Mouse (Mus musculus): Measurements from ENCODE around the gene Gpd1. TPM values are rescaled to one million over a fixed set of nuclear protein-coding genes. Genes with fewer than 3 reads are reported as not detected.

The Gpd1 gene
- 0.74 and 0.87 TPM in 2 replicates for polyA plus RNA-seq (2016; fragmentation: Nextera tagmentation; extraction: Ambion mirVana)

- no peaks in the 10 kb centered on the region for H3K9me3 ChIP-seq
- H3K4me3 ChIP-seq = no peak within 1 kb of the TSS; the same call in 1 of the 2 replicates
- 0 out of 2 replicates have a peak, but pooled peaks cover 7% of the 10 kb centered on the region for H3K27me3 ChIP-seq (ENCODE audit: insufficient read depth, poor library complexity, severe bottlenecking)
- 71% methylated on average over 26 of the region's 26 CpGs for WGBS
- peaks cover 68% of the 10 kb centered on the region for H3K36me3 ChIP-seq
- H3K27ac ChIP-seq = no peak within 1 kb of the TSS
- DNase-seq (ENCODE audit: low spot score) = no peak
- H3K4me1 ChIP-seq = peaks cover 46% of the 10 kb centered on the region
Measured at GRCm38 (mm10) chr15:99717386-99718334, at the start of gene Gpd1. Gpd1 (plus strand) TSS chr15:99717515.

GRCm38 (mm10) chr15:99667544-99667943, 49.8 kb upstream of the Gpd1 start:
- H3K27me3 ChIP-seq (ENCODE audit: insufficient read depth, poor library complexity, severe bottlenecking) = peaks cover 72% of the 10 kb centered on the region

GRCm38 (mm10) chr15:99668881-99669280, 48.4 kb upstream of the Gpd1 start:
- 2% methylated on average over 12 of the region's 12 CpGs for WGBS
- no peaks in the 10 kb centered on the region for H3K9me3 ChIP-seq
- H3K27ac ChIP-seq = no peak overlapping the region
- peak; percentile 84 for DNase-seq (ENCODE audit: low spot score)
- peaks cover 86% of the 10 kb centered on the region for H3K27me3 ChIP-seq (ENCODE audit: insufficient read depth, poor library complexity, severe bottlenecking)
- H3K4me3 ChIP-seq = peak overlapping the region; percentile 16; the same call in 1 of the 2 replicates
- H3K4me1 ChIP-seq = peaks cover 59% of the 10 kb centered on the region
- no peaks in the 10 kb centered on the region for H3K36me3 ChIP-seq

More at GRCm38 (mm10) chr15:99667544-99667943, 49.8 kb upstream of the Gpd1 start:
- Histone ChIP-seq H3K27ac (no peak overlapping the region), H3K36me3 (no peaks in the 10 kb centered on the region), H3K9me3 (no peaks in the 10 kb centered on the region), H3K4me1 (peaks cover 66% of the 10 kb centered on the region), H3K4me3 (no peak overlapping the region)
- WGBS = 96% methylated on average over 2 of the region's 2 CpGs
- DNase-seq (ENCODE audit: low spot score) = no peak

- H3K9me3 ChIP-seq = no peaks in the 10 kb centered on the region
- H3K27ac ChIP-seq = no peak overlapping the region
- H3K4me1 ChIP-seq = peaks cover 54% of the 10 kb centered on the region
- H3K36me3 ChIP-seq = no peaks in the 10 kb centered on the region
- no peak for DNase-seq (ENCODE audit: low spot score)
- H3K27me3 ChIP-seq (ENCODE audit: insufficient read depth, poor library complexity, severe bottlenecking) = peaks cover 91% of the 10 kb centered on the region
- WGBS = 0% methylated on average over 1 of the region's 1 CpGs
- H3K4me3 ChIP-seq = no peak overlapping the region
Measured at GRCm38 (mm10) chr15:99669392-99669791, 47.9 kb upstream of the Gpd1 start.

GRCm38 (mm10) chr15:99670154-99670821, 47.0 kb upstream of the Gpd1 start, which contains the start of gene Asic1:
Asic1 (plus strand) TSS chr15:99670368.
- peaks cover 93% of the 10 kb centered on the region for H3K27me3 ChIP-seq (ENCODE audit: insufficient read depth, poor library complexity, severe bottlenecking)
- H3K4me3 ChIP-seq = peak within 1 kb of the TSS; percentile 67
- no peaks in the 10 kb centered on the region for H3K9me3 ChIP-seq
- H3K27ac ChIP-seq = peak within 1 kb of the TSS; percentile 33
- WGBS = under 1% methylated on average over 71 of the region's 74 CpGs
- no peaks in the 10 kb centered on the region for H3K36me3 ChIP-seq
- DNase-seq (ENCODE audit: low spot score) = no peak
- peaks cover 49% of the 10 kb centered on the region for H3K4me1 ChIP-seq

GRCm38 (mm10) chr15:99670964-99671670, 46.2 kb upstream of the Gpd1 start:
- Histone ChIP-seq H3K9me3 (no peaks in the 10 kb centered on the region), H3K4me1 (peaks cover 41% of the 10 kb centered on the region), H3K27ac (peak overlapping the region; percentile 33; the same call in 1 of the 2 replicates), H3K27me3 (ENCODE audit: insufficient read depth, poor library complexity, severe bottlenecking) (peaks cover 93% of the 10 kb centered on the region), H3K36me3 (no peaks in the 10 kb centered on the region), H3K4me3 (peak overlapping the region; percentile 67)
- 9% methylated on average over 15 of the region's 17 CpGs for WGBS
- DNase-seq (ENCODE audit: low spot score) = no peak

GRCm38 (mm10) chr15:99671783-99672182, 45.5 kb upstream of the Gpd1 start:
- Histone ChIP-seq H3K36me3 (no peaks in the 10 kb centered on the region), H3K4me3 (no peak overlapping the region), H3K4me1 (peaks cover 41% of the 10 kb centered on the region), H3K27me3 (ENCODE audit: insufficient read depth, poor library complexity, severe bottlenecking) (peaks cover 92% of the 10 kb centered on the region), H3K27ac (no peak overlapping the region), H3K9me3 (no peaks in the 10 kb centered on the region)
- WGBS = 71% methylated on average over 14 of the region's 14 CpGs
- DNase-seq (ENCODE audit: low spot score) = no peak

GRCm38 (mm10) chr15:99674866-99675265, 42.4 kb upstream of the Gpd1 start:
- 70% methylated on average over 3 of the region's 3 CpGs for WGBS
- H3K4me1 ChIP-seq = peaks cover 55% of the 10 kb centered on the region
- peaks cover 86% of the 10 kb centered on the region for H3K27me3 ChIP-seq (ENCODE audit: insufficient read depth, poor library complexity, severe bottlenecking)

GRCm38 (mm10) chr15:99677089-99677488, 40.2 kb upstream of the Gpd1 start:
- 27% methylated on average over 8 of the region's 8 CpGs for WGBS
- Histone ChIP-seq H3K4me3 (no peak overlapping the region), H3K9me3 (no peaks in the 10 kb centered on the region), H3K27ac (0 out of 2 replicates have a peak overlapping the region, but pooled peaks have one; percentile 32), H3K36me3 (no peaks in the 10 kb centered on the region), H3K4me1 (peaks cover 34% of the 10 kb centered on the region), H3K27me3 (ENCODE audit: insufficient read depth, poor library complexity, severe bottlenecking) (peaks cover 71% of the 10 kb centered on the region)
- DNase-seq (ENCODE audit: low spot score) = no peak

More at GRCm38 (mm10) chr15:99674866-99675265, 42.4 kb upstream of the Gpd1 start:
- no peak overlapping the region for H3K27ac ChIP-seq
- no peaks in the 10 kb centered on the region for H3K9me3 ChIP-seq
- H3K4me3 ChIP-seq = no peak overlapping the region
- no peaks in the 10 kb centered on the region for H3K36me3 ChIP-seq
- no peak for DNase-seq (ENCODE audit: low spot score)

GRCm38 (mm10) chr15:99678063-99678800, 39.1 kb upstream of the Gpd1 start:
- Histone ChIP-seq H3K4me3 (no peak overlapping the region; the same call in 1 of the 2 replicates), H3K9me3 (no peaks in the 10 kb centered on the region), H3K4me1 (peaks cover 31% of the 10 kb centered on the region), H3K27ac (no peak overlapping the region), H3K36me3 (no peaks in the 10 kb centered on the region), H3K27me3 (ENCODE audit: insufficient read depth, poor library complexity, severe bottlenecking) (peaks cover 60% of the 10 kb centered on the region)
- WGBS = 9% methylated on average over 13 of the region's 13 CpGs
- DNase-seq (ENCODE audit: low spot score) = peak; percentile 81

GRCm38 (mm10) chr15:99679008-99679407, 38.3 kb upstream of the Gpd1 start:
- peaks cover 52% of the 10 kb centered on the region for H3K27me3 ChIP-seq (ENCODE audit: insufficient read depth, poor library complexity, severe bottlenecking)
- 51% methylated on average over 7 of the region's 7 CpGs for WGBS
- DNase-seq (ENCODE audit: low spot score) = no peak
- 0 out of 2 replicates have a peak overlapping the region, but pooled peaks have one; percentile 10 for H3K27ac ChIP-seq
- no peak overlapping the region for H3K4me3 ChIP-seq
- peaks cover 30% of the 10 kb centered on the region for H3K4me1 ChIP-seq
- no peaks in the 10 kb centered on the region for H3K9me3 ChIP-seq
- no peaks in the 10 kb centered on the region for H3K36me3 ChIP-seq

GRCm38 (mm10) chr15:99682880-99683279, 34.4 kb upstream of the Gpd1 start:
- no peak overlapping the region for H3K4me3 ChIP-seq
- peaks cover 15% of the 10 kb centered on the region for H3K4me1 ChIP-seq
- no peaks in the 10 kb centered on the region for H3K36me3 ChIP-seq
- no peaks in the 10 kb centered on the region for H3K9me3 ChIP-seq
- DNase-seq (ENCODE audit: low spot score) = no peak
- no peak overlapping the region for H3K27ac ChIP-seq
- H3K27me3 ChIP-seq (ENCODE audit: insufficient read depth, poor library complexity, severe bottlenecking) = peaks cover 31% of the 10 kb centered on the region; the same call in 1 of the 2 replicates
- 88% methylated on average over 7 of the region's 7 CpGs for WGBS
